12 mouse cellular contexts compared by ENCODE assay signal in the genomic region with DNA sequence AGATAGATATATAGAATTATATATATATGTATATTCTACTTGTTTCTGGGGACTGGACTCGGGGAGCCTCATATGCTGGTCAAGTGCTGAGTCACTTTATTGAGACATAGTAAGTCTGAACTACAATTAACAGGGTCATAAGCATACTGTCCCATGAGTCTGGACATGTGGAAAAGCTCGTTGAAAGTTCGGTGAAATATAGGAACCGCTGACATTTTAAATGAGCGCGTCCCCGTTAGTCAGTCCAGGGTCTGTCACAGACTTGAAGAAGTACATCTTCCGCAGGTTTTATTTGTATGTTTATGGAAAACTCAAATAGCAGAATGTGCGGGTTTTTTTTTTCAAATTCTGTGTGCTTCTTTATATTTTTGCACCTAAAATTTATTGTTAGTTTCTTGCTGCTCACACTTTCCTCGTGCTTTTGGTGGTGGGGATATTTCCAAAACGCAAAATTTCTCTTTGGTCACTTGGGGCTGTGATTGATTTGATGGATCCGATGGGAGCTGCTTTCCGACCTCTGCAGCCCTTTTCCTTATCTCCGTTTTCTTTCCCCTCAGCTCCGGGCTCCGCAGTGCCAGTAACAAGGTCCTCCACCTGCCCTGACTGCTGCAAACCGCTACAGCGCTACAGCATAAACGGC. TPM values are rescaled to one million over a fixed set of nuclear protein-coding genes. Genes with fewer than 3 reads are reported as not detected.
DNase-seq lines count a peak whose midpoint lies in the region; ATAC-seq and TF ChIP-seq lines count a peak whose summit lies in the region.
"Had no signal": no experiment of that assay in that cellular context is flagged by ENCODE, and none has a peak within 500 bp of the region (broad histone marks: within the 10 kb centered on the region; RNA-seq: fewer than 3 reads in every experiment).

No protein-coding gene starts in this region.

- no peak for TF ChIP-seq CTCF in liver, adult 2 months (IDR thresholded peaks at IDR 0.05; ENCODE audit: low read depth, low read length)

- no peaks in the 10 kb centered on the region for H3K36me3 ChIP-seq in liver, adult 2 months (ENCODE audit: control insufficient read depth, insufficient read depth, low read length)
- H3K36me3 ChIP-seq in embryonic facial prominence, embryonic 15.5 days = no peaks in the 10 kb centered on the region
- H3K36me3 ChIP-seq in intestine, embryonic 14.5 days (ENCODE audit: control insufficient read depth, insufficient read depth, low read length) = no peaks in the 10 kb centered on the region
- H3K36me3 ChIP-seq in neural tube, embryonic 13.5 days = no peaks in the 10 kb centered on the region

- peak; percentile 2 for DNase-seq in liver, adult 2 months (ENCODE audit: extremely low read depth, low read depth, low spot score)
- no peak for DNase-seq in liver
- DNase-seq in intestine, embryonic 14.5 days (ENCODE audit: low spot score) = no peak
- DNase-seq in layer of hippocampus, adult 18-20 months (ENCODE audit: low spot score in 2 of 2) = no peak
- no peak for DNase-seq in cerebellum, postnatal 4 days (ENCODE audit: low spot score in 2 of 2)
- DNase-seq: cerebellum, adult 9-10 months; thymus, postnatal 14 days had no signal

- WGBS in liver, adult 2 months = 5% methylated on average over 19 of the region's 19 CpGs
- 2% methylated on average over 19 of the region's 19 CpGs for WGBS in embryonic facial prominence, embryonic 15.5 days
- 5% methylated on average over 19 of the region's 19 CpGs for whole genome bisulfite sequencing in intestine, embryonic 14.5 days
- 3% methylated on average over 19 of the region's 19 CpGs for WGBS in neural tube, embryonic 13.5 days

- no peak overlapping the region for H3K9ac ChIP-seq in liver, adult 2 months (ENCODE audit: low read depth, low read length)
- H3K9ac ChIP-seq in embryonic facial prominence, embryonic 15.5 days = no peak overlapping the region
- no peak overlapping the region for H3K9ac ChIP-seq in intestine, embryonic 14.5 days (ENCODE audit: low read length)
- H3K9ac ChIP-seq in neural tube, embryonic 13.5 days = no peak overlapping the region

- peak overlapping the region; percentile 44 for H3K4me2 ChIP-seq in embryonic facial prominence, embryonic 15.5 days (replicated peaks)
- 0 out of 2 replicates have a peak overlapping the region, but pooled peaks have one; percentile 32 for H3K4me2 ChIP-seq in intestine, embryonic 14.5 days (ENCODE audit: low read length)
- peak overlapping the region; percentile 24; the same call in 1 of the 2 replicates for H3K4me2 ChIP-seq in neural tube, embryonic 13.5 days

- no peaks in the 10 kb centered on the region for H3K9me3 ChIP-seq in embryonic facial prominence, embryonic 15.5 days (replicated peaks)
- no peaks in the 10 kb centered on the region for H3K9me3 ChIP-seq in intestine, embryonic 14.5 days (ENCODE audit: control insufficient read depth, low read length)
- H3K9me3 ChIP-seq in neural tube, embryonic 13.5 days = no peaks in the 10 kb centered on the region

- no peak overlapping the region for H3K27ac ChIP-seq in liver, adult 2 months (replicated peaks; ENCODE audit: insufficient read depth, low read depth, low read length)
- H3K27ac ChIP-seq in embryonic facial prominence, embryonic 15.5 days (replicated peaks) = no peak overlapping the region
- H3K27ac ChIP-seq in intestine, embryonic 14.5 days (ENCODE audit: low read depth) = no peak overlapping the region
- H3K27ac ChIP-seq in neural tube, embryonic 13.5 days (replicated peaks) = no peak overlapping the region

- no peak overlapping the region for H3K4me3 ChIP-seq in liver, adult 2 months (ENCODE audit: insufficient read depth, low read depth, low read length)
- H3K4me3 ChIP-seq in embryonic facial prominence, embryonic 15.5 days (replicated peaks) = peak overlapping the region; percentile 30
- no peak overlapping the region for H3K4me3 ChIP-seq in intestine, embryonic 14.5 days (ENCODE audit: low read depth, low read length)
- 0 out of 2 replicates have a peak overlapping the region, but pooled peaks have one; percentile 6 for H3K4me3 ChIP-seq in neural tube, embryonic 13.5 days

- TF ChIP-seq POLR2A in liver, adult 2 months (IDR thresholded peaks at IDR 0.05; ENCODE audit: extremely low read depth, insufficient read depth, low read length) = no peak

- peaks cover 31% of the 10 kb centered on the region for H3K27me3 ChIP-seq in liver, adult 2 months (ENCODE audit: control insufficient read depth, insufficient read depth, low read length)
- peaks cover 86% of the 10 kb centered on the region for H3K27me3 ChIP-seq in embryonic facial prominence, embryonic 15.5 days
- peaks cover 95% of the 10 kb centered on the region for H3K27me3 ChIP-seq in intestine, embryonic 14.5 days (replicated peaks; ENCODE audit: control insufficient read depth, insufficient read depth, low read length)
- peaks cover 95% of the 10 kb centered on the region for H3K27me3 ChIP-seq in neural tube, embryonic 13.5 days

- H3K79me2 ChIP-seq in liver, adult 2 months (ENCODE audit: control insufficient read depth, insufficient read depth, low read length) = no peaks in the 10 kb centered on the region

- no peak for ATAC-seq in embryonic facial prominence, embryonic 15.5 days (ENCODE audit: insufficient number of reproducible peaks, low FRiP score, low TSS enrichment, low read depth)
- no peak for ATAC-seq in intestine, embryonic 14.5 days (replicated peaks; ENCODE audit: low FRiP score, low TSS enrichment, low read depth)
- ATAC-seq in neural tube, embryonic 13.5 days (ENCODE audit: low read depth) = no peak
- ATAC-seq: Patski had no signal

- H3K4me1 ChIP-seq in liver, adult 2 months (ENCODE audit: control insufficient read depth, insufficient read depth, low read length) = peaks cover 9% of the 10 kb centered on the region; the same call in 1 of the 2 replicates
- H3K4me1 ChIP-seq in embryonic facial prominence, embryonic 15.5 days = peaks cover 21% of the 10 kb centered on the region
- H3K4me1 ChIP-seq in intestine, embryonic 14.5 days (replicated peaks; ENCODE audit: control insufficient read depth, insufficient read depth, low read length) = peaks cover 7% of the 10 kb centered on the region; the same call in 1 of the 2 replicates
- H3K4me1 ChIP-seq in neural tube, embryonic 13.5 days (replicated peaks) = peaks cover 20% of the 10 kb centered on the region

RNA-seq across cellular contexts. Expression of gene Nkx2-5, which starts 4.4 kb away (rescaled TPM):
- total RNA-seq in liver, adult 2 months (2014; rRNA removed) = not detected in 2 replicates
- not detected in 2 replicates for polyA plus RNA-seq in liver, adult 2 months (2012; rRNA removed)
- 8.8 and 11.4 TPM in 2 replicates for polyA plus RNA-seq in embryonic facial prominence, embryonic 15.5 days (2015; fragmentation: Nextera tagmentation; extraction: Ambion mirVana)
- polyA plus RNA-seq in intestine, embryonic 14.5 days (2014; fragmentation: Nextera tagmentation; extraction: Ambion mirVana) = 0.11 TPM in 1 of 2 replicates, not detected in the other
- 0.66 TPM in 1 of 2 replicates, not detected in the other for polyA plus RNA-seq in neural tube, embryonic 13.5 days (2015; fragmentation: Nextera tagmentation; extraction: Ambion mirVana)
- total RNA-seq in layer of hippocampus, adult 18-20 months (2021) = not detected
- total RNA-seq: granulocyte monocyte progenitor cell, adult 5-6 weeks had no signal
- polyA plus RNA-seq: limb, embryonic 11.5 days; Patski had no signal

Comparison
In these comparisons a context has a peak if more than half of its experiments do, and no peak if none do; other contexts are left out.
1. H3K4me3 ChIP-seq: peak in embryonic facial prominence, embryonic 15.5 days (single experiment) and neural tube, embryonic 13.5 days (single experiment); none in liver, adult 2 months (single experiment) and intestine, embryonic 14.5 days (single experiment).
2. Peak in every context shown above with its lines, with median percentiles within 50 percentile points of each other: H3K4me2 ChIP-seq.